Mouse (Mus musculus): ENCODE results near the gene Zfp287. TPM values are rescaled to one million over a fixed set of nuclear protein-coding genes. Genes with fewer than 3 reads are reported as not detected.
A peak's percentile ranks its signal among the peaks of the same experiment; 100 is the strongest.

Gene Zfp287
- total RNA-seq (2014; rRNA removed; ENCODE audit: low replicate concordance), result 1.9 and 3.2 TPM in 2 replicates
- polyA plus RNA-seq (2015; fragmentation: Nextera tagmentation; extraction: Ambion mirVana), result 2.2 and 2.3 TPM in 2 replicates

DNA sequence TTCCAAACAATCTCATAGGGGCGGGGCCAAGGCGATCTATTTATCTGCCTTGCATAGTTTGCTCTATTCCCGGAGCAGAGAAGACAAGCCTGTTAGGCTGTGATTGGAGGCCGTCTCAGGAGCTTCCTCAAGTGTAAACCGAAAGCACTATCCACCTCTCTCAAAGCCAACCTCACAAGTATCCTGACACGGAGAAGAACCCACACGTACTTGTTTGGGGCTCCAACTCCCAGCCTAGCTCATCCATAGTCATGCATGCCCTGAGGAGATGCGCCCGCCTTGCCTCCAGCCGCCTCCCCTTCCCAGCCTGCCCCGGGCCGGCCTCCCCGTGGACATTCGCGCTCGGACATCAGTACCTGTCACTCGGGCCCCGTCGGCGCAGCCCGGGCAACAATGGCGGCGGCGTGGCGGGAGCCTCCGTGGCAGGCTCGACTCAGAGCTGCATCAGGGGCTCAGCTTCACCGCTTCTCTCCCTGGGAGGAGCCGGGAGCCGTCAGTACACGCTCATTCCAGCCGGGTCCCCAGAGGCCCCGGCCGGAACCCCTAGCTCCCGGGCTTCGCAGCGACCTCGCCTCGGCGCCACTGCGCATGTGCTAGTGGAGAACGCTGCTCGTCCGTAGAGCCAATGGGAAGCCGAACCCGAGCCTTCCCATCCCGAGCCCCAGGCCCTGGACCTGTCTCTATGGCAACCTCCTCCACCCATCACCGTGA, at the start of gene Zfp287:
Zfp287 (minus strand) TSS at position 595 of the 711 bp plus-strand sequence.
- no peaks in the 10 kb centered on the region for H3K9me3 ChIP-seq (replicated peaks; ENCODE audit: control insufficient read depth, low read length)
- H3K27me3 ChIP-seq (ENCODE audit: control insufficient read depth, insufficient read depth, low read length), result no peaks in the 10 kb centered on the region
- TF ChIP-seq EP300 (IDR thresholded peaks at IDR 0.05; ENCODE audit: low read depth), result no peak
- TF ChIP-seq CTCF (IDR thresholded peaks at IDR 0.05; ENCODE audit: low read depth), result no peak
- H3K27ac ChIP-seq (ENCODE audit: low read depth), result peak within 1 kb of the TSS; percentile 40; the same call in 1 of the 2 replicates
- 2% methylated on average over 48 of the region's 48 CpGs for WGBS
- peak within 1 kb of the TSS; percentile 77 for H3K4me2 ChIP-seq (ENCODE audit: low read depth, low read length)
- DNase-seq (ENCODE audit: low spot score) (peak; percentile 68), ATAC-seq (ENCODE audit: insufficient read depth, low read depth) (peak; percentile 95)
- H3K4me1 ChIP-seq (ENCODE audit: control insufficient read depth, insufficient read depth), result no peaks in the 10 kb centered on the region
- peaks cover 12% of the 10 kb centered on the region; the same call in 1 of the 2 replicates for H3K36me3 ChIP-seq (replicated peaks; ENCODE audit: control insufficient read depth, insufficient read depth, low read length)
- H3K4me3 ChIP-seq (ENCODE audit: low read depth, low read length), result peak within 1 kb of the TSS; percentile 63
- peak within 1 kb of the TSS; percentile 48; the same call in 1 of the 2 replicates for H3K9ac ChIP-seq (replicated peaks; ENCODE audit: low read depth, low read length)

DNA sequence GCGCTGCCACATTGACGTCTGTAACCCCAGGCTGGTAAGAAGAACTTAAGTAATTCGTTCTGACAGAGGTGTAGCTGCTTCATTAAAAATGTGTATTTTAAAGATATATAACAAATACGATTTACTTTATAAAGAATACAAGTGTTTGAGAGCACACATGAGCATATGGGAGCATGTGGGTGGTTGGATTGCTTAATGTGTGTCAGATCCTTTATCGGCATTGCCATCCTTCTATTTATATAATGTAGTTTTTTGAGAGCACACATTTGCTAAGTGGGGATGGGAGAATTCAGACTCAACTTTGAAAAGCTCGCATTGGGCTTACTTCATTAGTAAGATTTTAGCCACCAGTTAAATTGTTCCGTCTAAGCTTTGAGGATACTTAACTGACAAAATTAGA, 44.8 kb upstream of the Zfp287 start:
- H3K4me1 ChIP-seq (ENCODE audit: control insufficient read depth, insufficient read depth), result no peaks in the 10 kb centered on the region
- H3K9me3 ChIP-seq (replicated peaks; ENCODE audit: control insufficient read depth, low read length), result peaks cover 55% of the 10 kb centered on the region
- TF ChIP-seq CTCF (IDR thresholded peaks at IDR 0.05; ENCODE audit: low read depth), result no peak
- no peak for TF ChIP-seq EP300 (IDR thresholded peaks at IDR 0.05; ENCODE audit: low read depth)
- peaks cover 29% of the 10 kb centered on the region for H3K36me3 ChIP-seq (replicated peaks; ENCODE audit: control insufficient read depth, insufficient read depth, low read length)
- no peaks in the 10 kb centered on the region for H3K27me3 ChIP-seq (ENCODE audit: control insufficient read depth, insufficient read depth, low read length)
- DNase-seq (ENCODE audit: low spot score) (no peak), ATAC-seq (ENCODE audit: insufficient read depth, low read depth) (no peak)
- H3K9ac ChIP-seq (replicated peaks; ENCODE audit: low read depth, low read length), result no peak overlapping the region
- 87% methylated on average over 7 of the region's 7 CpGs for WGBS
- no peak overlapping the region for H3K4me2 ChIP-seq (ENCODE audit: low read depth, low read length)
- no peak overlapping the region for H3K27ac ChIP-seq (ENCODE audit: low read depth)
- H3K4me3 ChIP-seq (ENCODE audit: low read depth, low read length), result no peak overlapping the region

GRCm38 (mm10) chr11:62760755-62761457, 29.2 kb upstream of the Zfp287 start:
- no peak overlapping the region for H3K27ac ChIP-seq (ENCODE audit: low read depth)
- H3K4me2 ChIP-seq (ENCODE audit: low read depth, low read length), result peak overlapping the region; percentile 14; the same call in 1 of the 2 replicates
- no peaks in the 10 kb centered on the region; the same call in 1 of the 2 replicates for H3K27me3 ChIP-seq (ENCODE audit: control insufficient read depth, insufficient read depth, low read length)
- ATAC-seq (ENCODE audit: insufficient read depth, low read depth) (no peak), DNase-seq (ENCODE audit: low spot score) (no peak)
- no peak for TF ChIP-seq CTCF (IDR thresholded peaks at IDR 0.05; ENCODE audit: low read depth)
- no peak for TF ChIP-seq EP300 (IDR thresholded peaks at IDR 0.05; ENCODE audit: low read depth)
- no peak overlapping the region for H3K9ac ChIP-seq (replicated peaks; ENCODE audit: low read depth, low read length)
- H3K4me3 ChIP-seq (ENCODE audit: low read depth, low read length), result no peak overlapping the region
- H3K9me3 ChIP-seq (replicated peaks; ENCODE audit: control insufficient read depth, low read length), result no peaks in the 10 kb centered on the region
- peaks cover 15% of the 10 kb centered on the region for H3K4me1 ChIP-seq (ENCODE audit: control insufficient read depth, insufficient read depth)
- 58% methylated on average over 9 of the region's 9 CpGs for WGBS
- H3K36me3 ChIP-seq (replicated peaks; ENCODE audit: control insufficient read depth, insufficient read depth, low read length), result no peaks in the 10 kb centered on the region

- TF ChIP-seq CTCF (IDR thresholded peaks at IDR 0.05; ENCODE audit: low read depth), result no peak
- TF ChIP-seq EP300 (IDR thresholded peaks at IDR 0.05; ENCODE audit: low read depth), result no peak
- DNase-seq (ENCODE audit: low spot score) (no peak), ATAC-seq (ENCODE audit: insufficient read depth, low read depth) (no peak)
- Histone ChIP-seq H3K4me1 (ENCODE audit: control insufficient read depth, insufficient read depth) (peaks cover 15% of the 10 kb centered on the region), H3K4me3 (ENCODE audit: low read depth, low read length) (no peak overlapping the region), H3K4me2 (ENCODE audit: low read depth, low read length) (no peak overlapping the region), H3K9ac (replicated peaks; ENCODE audit: low read depth, low read length) (no peak overlapping the region), H3K27me3 (ENCODE audit: control insufficient read depth, insufficient read depth, low read length) (no peaks in the 10 kb centered on the region; the same call in 1 of the 2 replicates), H3K36me3 (replicated peaks; ENCODE audit: control insufficient read depth, insufficient read depth, low read length) (no peaks in the 10 kb centered on the region), H3K27ac (ENCODE audit: low read depth) (no peak overlapping the region), H3K9me3 (replicated peaks; ENCODE audit: control insufficient read depth, low read length) (no peaks in the 10 kb centered on the region)
- 90% methylated on average over 11 of the region's 11 CpGs for WGBS
Measured at GRCm38 (mm10) chr11:62758491-62758890, 26.8 kb upstream of the Zfp287 start.

GRCm38 (mm10) chr11:62757906-62758305, 26.2 kb upstream of the Zfp287 start:
- ATAC-seq (ENCODE audit: insufficient read depth, low read depth), result no peak
- WGBS, result 75% methylated on average over 6 of the region's 6 CpGs
- H3K36me3 ChIP-seq (replicated peaks; ENCODE audit: control insufficient read depth, insufficient read depth, low read length), result no peaks in the 10 kb centered on the region

More at GRCm38 (mm10) chr11:62757906-62758305, 26.2 kb upstream of the Zfp287 start:
- TF ChIP-seq CTCF (IDR thresholded peaks at IDR 0.05; ENCODE audit: low read depth) (no peak), EP300 (IDR thresholded peaks at IDR 0.05; ENCODE audit: low read depth) (no peak)
- no peaks in the 10 kb centered on the region for H3K9me3 ChIP-seq (replicated peaks; ENCODE audit: control insufficient read depth, low read length)
- H3K4me1 ChIP-seq (ENCODE audit: control insufficient read depth, insufficient read depth), result peaks cover 15% of the 10 kb centered on the region
- H3K9ac ChIP-seq (replicated peaks; ENCODE audit: low read depth, low read length), result no peak overlapping the region
- H3K4me3 ChIP-seq (ENCODE audit: low read depth, low read length), result no peak overlapping the region
- DNase-seq (ENCODE audit: low spot score), result no peak
- H3K27ac ChIP-seq (ENCODE audit: low read depth), result no peak overlapping the region
- no peak overlapping the region for H3K4me2 ChIP-seq (ENCODE audit: low read depth, low read length)
- H3K27me3 ChIP-seq (ENCODE audit: control insufficient read depth, insufficient read depth, low read length), result no peaks in the 10 kb centered on the region; the same call in 1 of the 2 replicates

All from heart, postnatal 0 days (tissue).